Mouse (Mus musculus): ENCODE measurements around the gene Ttc7b.

The Ttc7b gene

DNA sequence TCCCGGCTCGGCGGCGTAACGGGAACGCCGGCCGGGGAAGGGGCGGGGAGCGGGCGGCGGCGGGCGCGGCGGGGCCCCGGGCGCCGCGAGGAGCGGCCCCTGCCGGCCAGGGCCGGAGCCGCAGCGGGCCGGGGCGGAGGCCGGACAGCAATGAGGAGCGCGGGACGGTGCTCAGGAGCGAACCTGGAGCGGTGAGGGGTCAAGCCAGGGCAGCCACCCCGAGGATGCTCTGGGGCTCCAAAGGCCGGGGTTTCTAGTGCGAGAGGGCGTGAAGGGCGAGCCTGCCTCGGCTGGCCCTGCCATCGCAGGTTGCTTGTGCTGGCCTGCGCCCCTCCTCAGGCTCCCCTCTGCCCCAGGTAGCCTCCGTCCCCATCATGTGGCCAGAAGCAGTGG is at the start of gene Ttc7b:
Gene Ttc7b (minus strand): TSS at position 33 of the 393 bp plus-strand sequence.
- DNase-seq (ENCODE audit: low spot score), result peak; percentile 9

DNA sequence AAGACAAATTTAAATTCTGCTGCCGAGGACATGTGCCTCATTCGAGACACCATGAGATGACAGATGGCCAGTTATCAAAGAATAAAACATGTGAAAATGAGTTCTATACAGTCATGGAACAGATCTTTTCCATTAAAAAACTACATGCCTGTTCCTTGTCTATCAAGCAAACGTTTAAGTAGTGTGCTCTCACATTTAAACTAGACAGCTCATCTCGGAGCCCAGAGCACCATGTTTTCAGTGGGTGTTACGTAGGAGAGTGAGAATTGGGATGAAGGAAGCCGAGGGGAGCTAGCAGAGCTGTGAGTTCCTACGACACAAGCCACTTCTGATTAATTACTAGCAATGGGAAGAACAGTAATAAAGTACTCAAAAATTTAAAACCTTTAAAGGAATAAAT is 48.2 kb upstream of the Ttc7b start:
- no peak for DNase-seq (ENCODE audit: low spot score)

DNA sequence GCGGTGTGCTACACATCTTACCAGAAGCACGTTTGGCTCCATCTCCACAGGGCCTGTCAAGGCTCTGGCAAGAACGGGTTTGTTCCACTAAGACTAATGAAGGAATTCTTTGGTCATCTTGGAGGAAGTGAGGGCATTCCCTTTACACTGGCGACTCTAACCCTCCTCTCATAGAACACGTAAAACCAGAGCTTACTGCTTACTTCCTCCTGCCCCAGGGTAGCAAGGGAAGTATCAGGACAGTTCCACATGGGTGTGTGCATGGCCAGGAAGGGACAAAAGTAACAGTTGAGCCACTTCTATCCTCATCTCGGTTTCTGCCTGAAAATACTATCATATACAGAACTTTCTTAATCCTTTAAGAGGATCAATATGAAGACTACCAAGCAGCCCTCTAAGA is 47.5 kb upstream of the Ttc7b start:
- DNase-seq (ENCODE audit: low spot score), result no peak

DNA sequence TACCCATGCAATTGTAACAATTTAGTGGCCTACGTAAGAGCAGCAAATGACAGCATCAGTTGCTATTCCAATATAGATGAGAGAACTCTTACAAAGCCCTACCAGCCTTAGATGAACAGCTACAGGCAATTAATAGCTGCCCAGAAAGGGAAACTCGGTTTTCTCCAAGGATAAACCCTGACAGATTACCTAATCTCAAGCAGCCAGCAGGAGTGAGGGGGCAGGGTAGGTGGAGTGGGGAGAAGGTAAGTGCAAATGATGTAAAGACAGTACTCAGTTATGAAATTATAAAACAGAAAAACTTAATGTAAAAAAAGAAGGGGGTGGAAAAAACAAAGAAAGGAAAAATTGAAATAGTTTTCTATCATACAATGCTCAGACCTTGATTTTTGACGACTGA is 47.0 kb upstream of the Ttc7b start:
- DNase-seq (ENCODE audit: low spot score), result no peak

DNA sequence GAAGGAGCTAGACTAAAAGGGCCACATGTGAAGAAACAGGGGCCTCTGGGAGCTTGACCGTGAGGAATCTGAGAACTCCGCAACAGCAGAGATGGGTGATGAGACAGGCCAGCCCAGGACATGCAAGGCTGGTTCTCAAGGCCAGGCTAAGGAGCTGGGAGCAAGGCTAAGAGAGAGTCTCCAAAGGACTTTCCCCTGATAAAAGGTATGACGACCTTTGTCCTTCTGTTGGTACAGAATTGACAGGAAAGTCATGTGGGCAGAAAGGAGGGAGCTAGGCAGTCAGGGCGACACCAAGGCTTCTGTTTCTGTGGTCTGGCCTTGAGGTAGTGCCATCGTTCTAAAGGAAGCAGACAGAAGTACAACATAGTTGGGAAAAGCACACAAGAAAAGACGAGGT is 33.0 kb upstream of the Ttc7b start:
- DNase-seq (ENCODE audit: low spot score), result no peak

DNA sequence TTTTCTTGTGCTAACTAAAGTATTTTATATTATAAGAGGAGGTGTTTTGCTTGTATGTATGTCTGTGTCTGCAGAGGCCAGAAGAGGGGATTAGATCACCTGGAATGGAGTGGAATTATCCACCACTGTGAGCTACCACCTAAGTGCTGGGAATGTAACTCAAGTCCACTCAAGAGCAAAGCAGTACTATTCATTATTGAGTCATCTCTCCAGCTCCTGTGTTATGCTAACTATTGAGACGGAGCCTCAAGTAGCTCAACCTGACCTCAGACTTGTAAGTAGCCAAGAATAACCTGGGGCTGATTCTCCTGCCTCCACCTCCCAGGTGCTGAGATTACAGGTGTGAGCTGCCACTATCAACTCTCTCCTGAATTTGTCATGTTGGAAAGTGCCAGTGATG is 31.3 kb upstream of the Ttc7b start:
- DNase-seq (ENCODE audit: low spot score), result no peak

DNA sequence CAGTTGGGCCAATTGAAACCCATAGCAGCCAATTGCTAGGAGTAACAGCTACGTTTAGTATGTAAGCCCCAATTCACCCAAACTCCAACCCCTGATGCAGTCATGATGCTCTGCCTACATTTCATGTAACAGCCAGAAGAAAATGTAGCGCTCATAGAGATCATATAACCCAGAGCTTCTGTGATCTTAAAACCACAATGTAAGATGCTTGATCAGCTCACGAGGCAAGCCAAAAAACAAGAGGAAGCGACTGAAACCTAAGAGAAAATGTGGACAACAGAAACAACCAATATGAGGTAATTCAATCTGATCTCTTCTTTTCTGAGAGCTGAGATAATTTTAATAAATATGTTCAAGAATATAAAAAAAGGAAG is 23.6 kb upstream of the Ttc7b start:
- DNase-seq (ENCODE audit: low spot score), result no peak

DNA sequence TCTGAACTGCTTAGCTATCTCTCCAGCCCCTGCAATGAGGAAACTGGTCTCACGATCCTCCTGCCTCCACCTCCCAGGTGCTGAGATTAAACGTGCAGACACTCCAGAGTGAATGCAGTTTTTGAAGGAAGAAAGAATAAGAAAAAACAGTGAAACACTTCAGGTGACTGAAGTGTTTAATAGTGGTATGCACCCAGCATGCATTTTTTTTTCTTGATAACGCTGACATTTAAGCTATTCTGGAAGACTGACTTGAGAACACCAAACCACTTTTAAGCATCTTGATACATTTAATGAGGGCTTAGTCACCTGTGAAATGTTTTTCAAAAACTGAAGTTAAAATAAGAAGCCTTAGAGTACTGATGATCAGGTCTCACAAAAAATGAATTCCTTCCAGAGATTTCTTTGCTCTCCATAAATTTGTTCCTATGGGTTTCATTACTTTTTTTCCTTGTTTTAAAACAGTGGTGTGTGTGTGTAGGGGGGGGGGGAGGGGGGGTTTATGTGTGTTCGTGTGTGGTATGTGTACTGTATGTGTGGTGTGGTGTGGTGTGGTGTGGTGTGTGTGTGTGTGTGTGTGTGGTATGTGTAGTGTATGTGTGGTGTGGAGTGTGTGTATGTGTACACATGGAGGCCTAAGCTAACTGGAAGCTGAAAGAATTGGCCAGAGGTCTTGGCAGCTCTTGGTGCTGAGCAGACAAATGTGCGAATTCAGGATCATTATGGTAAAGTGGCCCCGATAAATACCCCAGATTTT is 23.0 kb upstream of the Ttc7b start:
- DNase-seq (ENCODE audit: low spot score), result no peak

DNA sequence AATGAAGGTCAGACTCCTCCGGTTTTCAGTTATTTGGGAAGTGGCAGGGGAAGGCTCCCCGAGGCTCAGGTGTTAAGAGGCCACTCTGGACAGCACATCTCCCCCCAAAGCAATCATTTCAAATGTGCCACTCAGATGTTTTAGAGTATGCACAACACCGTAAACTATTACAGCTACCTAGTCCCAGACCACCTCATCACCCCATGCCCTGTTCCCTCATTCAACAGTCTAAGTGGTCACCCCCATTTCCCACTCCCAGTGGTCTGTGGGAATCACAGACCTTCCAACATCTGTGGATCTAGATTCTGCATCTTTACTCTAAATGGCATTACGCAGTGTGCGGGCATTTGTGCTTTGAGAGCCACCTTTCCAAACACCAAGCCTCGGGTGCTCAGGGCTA is 21.9 kb upstream of the Ttc7b start:
- no peak for DNase-seq (ENCODE audit: low spot score)

DNA sequence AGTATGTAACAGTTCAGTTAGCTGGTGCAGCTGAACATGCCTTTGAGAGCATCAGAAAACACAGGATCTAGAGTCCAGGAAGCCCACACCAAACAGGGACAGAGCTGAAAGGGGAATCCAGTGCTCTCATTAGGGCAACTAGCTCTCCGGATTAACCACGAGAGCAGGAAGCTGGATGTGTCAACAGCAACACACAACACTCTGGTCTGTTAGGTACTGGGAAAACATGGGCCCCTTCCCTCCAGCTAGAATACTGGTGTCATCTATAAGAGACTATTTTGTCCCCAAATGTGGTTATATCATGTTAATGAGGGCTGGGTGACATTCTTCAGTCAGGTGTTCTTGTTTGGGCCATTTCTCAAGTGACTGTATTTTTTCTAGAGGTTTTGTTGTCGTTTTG is 21.4 kb upstream of the Ttc7b start:
- DNase-seq (ENCODE audit: low spot score), result no peak

DNA sequence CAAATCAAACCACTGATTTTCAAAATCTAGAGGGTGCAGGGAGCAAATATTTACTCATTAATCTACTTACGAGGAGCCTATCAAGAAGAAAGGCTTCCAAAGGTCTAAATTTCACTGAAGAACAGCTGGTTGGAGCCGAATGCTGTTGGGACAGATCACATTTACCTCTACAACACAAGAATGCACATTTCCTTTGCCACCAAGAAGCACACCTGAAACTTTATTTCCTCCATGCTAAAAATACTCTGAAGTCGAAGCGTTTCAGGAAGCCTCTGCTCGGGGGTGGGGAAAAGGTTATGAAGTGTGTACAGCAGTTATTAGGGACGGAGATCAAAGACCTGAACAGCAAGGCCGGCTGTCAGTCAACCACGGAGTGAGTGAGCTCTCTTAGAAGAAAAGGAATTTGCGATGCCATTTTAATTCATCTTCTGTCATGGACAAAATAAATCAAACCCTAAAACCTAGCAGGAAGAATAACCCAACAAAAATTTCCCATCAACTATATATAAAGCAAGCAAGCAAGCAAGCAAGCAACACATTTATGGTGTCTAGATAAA is 18.6 kb upstream of the Ttc7b start:
- DNase-seq (ENCODE audit: low spot score), result no peak

DNA sequence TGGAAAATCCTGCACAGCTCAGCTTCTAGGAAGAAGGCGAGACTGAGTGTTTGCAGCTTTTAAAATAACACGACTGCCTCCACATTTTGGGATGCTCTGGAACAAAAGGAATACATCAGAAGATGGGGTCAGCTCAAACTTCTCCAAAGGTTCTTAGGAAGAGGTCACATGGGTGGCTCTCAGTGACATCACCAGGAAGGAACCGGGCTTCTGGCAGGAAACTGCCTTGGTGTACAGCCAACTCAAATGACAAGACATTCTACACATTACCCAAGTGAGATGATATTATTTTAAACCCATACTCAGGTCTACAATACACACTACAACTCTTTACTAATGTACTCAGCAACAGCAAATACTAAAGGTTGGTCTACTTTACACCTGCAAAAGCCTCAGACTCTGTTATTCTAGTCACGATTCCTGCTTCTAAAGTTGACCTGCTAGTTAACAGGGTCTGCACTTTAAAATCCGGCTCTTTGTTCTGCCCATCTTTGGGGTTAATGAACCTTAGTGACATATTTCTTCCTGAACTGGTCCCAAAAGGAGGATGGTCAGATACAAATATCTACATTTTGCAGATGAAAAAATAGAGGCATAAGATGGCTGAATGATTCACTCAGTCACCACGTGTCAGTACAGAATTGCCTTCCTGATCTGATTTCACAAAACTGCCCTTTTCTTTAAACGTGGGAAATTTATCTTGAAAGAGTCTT is 18.0 kb upstream of the Ttc7b start:
- DNase-seq (ENCODE audit: low spot score), result no peak

DNA sequence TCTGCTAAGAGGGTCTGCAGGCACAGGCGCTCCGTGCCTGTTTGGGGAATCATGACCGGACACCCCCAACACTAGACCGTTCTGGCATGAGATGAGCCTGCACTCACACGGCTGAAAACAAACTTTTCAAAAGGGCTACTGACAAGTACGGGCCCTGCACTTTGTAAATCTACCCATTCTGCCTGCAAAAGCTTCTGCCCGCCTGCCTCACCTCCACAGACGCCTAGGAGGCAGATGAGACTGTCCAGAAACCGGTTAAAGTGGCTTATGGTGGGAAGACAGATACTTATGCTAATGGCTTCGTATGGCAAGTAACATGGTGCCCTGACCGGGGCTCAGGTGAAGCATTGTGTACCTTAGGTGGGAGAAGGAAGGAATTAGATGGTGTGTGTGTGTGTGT is 16.5 kb upstream of the Ttc7b start:
- DNase-seq (ENCODE audit: low spot score), result no peak

DNA sequence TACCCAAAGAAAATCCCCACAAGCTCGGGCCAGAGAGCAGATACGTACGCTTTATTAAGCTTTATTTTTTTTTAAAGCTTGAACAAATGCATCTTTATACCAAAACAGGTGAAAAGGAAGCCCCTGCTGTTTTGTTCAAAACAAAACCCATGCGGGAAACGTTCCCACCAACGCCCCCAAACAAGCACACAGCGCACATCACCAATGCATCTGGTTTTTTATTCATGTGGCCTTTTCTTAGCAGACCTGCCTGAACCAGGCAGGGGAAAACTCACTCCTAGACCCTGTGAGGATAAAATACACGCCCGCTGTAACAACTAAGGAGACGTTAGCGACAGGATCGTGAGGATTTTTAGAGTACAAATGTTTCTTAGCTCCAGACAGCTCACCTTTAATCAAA is 14.4 kb upstream of the Ttc7b start:
- no peak for DNase-seq (ENCODE audit: low spot score)

DNA sequence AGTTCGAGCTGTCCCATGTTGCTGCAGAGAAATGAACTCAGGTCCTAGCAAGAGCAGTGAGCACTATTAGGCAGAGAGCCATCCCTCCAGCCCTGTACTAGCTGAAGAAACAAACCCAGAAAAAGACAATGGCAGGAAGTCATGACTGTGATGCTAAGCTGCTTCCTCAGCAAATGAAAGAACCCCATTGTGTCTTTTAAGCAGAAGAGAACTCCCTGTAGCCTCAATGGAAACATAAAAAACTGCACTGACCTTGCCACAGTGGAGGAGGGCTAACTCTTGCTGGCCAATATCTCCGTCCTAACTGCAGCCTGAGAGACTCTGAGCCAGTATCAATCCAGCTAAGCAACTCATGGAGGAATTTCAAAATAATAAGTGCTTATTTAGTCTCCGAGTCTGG is 13.4 kb upstream of the Ttc7b start:
- DNase-seq (ENCODE audit: low spot score), result no peak

DNA sequence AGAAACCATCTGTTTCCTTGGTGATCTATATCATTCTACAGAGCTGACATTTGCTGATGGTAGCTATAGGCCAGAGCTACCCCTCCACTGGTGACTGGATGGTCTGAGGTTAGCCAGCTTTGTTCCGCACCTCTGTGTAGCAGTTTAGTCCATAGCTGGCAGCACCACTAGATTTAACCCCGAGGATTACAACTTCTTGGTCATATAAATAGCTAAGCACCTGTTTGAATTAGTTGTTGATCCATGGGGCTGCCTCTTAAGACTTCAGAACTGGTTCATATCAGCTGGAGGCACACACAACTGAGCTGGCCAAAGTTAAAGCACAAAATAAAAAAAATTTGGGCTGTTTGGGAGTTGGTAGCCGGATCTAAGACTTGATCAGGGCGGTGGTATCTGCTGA is 12.6 kb upstream of the Ttc7b start:
- DNase-seq (ENCODE audit: low spot score), result no peak

DNA sequence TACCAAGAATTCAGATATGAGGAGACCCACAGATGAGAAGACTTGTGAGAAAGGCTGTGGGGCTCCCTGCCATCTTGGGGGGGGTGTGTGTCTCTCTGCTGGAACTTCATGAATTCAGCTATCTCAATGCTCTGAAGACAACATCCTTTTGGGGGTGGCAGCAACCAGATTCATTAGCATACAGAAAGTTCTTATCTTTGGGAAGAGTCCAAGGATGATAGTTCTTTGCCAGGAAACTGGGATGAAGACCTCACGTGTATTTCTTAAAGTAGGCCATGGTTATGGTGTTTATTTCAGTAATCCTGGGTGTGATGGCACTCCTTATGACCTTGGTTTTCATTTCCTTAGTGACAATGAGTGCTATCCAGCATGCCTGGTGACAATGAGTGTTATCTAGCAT is 11.1 kb upstream of the Ttc7b start:
- DNase-seq (ENCODE audit: low spot score), result no peak

DNA sequence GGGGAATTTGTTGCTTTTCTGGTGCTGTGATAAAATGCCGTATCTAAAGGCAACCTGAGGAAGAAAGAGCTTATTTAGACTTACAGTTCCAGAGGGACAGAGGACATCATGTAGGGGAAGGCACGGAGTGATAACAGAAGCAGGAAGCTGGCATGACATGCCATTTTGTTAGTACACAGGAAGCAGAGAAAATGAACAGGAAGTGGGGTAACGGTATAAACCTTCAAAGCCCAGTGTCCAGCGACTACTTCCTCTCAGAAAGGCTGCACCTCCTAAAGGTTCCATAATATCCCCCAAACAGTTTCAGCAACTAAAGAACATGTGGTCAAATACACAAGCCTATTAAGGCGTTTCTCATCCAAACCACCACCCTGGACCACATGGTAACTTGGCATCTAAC is 10.2 kb upstream of the Ttc7b start:
- no peak for DNase-seq (ENCODE audit: low spot score)

DNA sequence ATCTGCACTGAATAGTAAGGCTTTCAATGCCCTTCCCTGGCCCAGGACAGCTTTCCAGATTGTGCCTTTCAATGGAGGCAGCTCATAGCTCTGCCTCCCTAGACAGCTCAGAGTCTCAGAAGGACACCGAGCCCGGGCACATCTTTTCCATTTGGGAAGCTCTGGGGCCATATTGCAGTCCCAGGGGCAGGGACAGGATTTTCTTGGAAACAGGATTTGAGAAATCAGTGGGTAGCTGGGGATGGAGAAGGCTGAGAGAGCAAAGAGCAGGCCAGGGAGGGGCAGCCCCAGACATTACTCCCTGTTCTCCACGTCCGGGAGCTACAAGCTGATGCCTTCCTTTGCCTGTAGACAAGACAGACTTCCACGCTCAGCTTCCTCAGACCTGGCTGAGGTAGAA is 9.0 kb upstream of the Ttc7b start:
- DNase-seq (ENCODE audit: low spot score), result no peak

DNA sequence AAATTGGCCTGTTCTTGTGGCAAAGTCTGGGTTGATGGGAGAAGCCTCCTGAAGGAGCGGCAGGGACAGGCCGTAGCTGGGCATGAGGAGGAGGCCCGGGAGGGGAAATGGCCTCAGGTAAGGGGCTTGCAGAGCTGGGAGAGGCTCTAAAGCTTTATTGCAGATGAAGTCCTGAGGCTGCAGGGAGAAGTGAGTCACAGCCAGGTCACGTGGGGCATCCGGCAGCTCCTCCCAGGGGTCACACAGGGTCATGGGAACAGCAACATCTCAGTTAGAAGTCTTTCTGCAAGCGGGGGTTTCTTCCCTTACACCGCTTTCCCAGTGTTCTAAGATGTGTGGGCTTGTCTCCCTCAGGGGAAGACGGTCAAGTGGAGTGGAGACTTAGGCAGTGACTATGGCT is 8.5 kb upstream of the Ttc7b start:
- no peak for DNase-seq (ENCODE audit: low spot score)

DNA sequence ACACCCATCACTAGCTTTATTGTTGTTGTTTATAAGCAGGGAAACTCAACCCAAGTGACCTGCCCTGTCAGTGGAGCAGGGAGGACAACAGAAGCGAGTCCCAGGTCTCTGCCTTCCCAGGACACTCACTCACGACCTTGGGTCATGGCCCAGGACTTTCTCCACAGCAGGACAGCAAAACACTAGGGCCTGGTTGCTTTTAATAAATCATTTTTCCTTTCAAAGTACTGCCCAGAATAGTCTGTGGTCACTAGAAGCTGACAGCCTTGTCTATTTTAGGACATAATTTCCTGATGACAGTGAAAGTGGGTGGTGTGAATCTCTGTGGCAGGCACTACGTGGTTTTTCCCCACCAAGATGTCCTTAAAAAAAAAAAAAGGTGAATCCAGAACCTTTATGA is 7.6 kb upstream of the Ttc7b start:
- DNase-seq (ENCODE audit: low spot score), result no peak

DNA sequence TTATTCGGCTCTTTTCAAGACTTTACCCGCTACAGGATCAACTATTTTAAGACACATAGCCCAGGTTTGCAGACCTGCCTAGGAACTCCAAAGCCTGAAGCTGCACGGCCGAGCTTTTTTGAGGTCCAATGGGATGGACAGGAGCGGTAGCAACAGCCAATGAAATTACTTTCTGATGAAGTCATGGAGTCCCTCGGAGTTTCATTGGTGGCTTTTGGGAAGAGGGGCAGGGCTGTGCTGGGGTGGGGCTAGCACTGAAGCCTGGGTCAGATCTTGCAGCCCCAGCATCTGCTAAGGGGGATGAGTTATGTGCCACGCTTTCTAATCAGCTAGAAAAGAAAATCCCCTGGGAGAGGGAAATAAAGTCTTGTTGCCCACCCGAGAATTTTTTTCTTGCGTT is 7.1 kb upstream of the Ttc7b start:
- DNase-seq (ENCODE audit: low spot score), result no peak

DNA sequence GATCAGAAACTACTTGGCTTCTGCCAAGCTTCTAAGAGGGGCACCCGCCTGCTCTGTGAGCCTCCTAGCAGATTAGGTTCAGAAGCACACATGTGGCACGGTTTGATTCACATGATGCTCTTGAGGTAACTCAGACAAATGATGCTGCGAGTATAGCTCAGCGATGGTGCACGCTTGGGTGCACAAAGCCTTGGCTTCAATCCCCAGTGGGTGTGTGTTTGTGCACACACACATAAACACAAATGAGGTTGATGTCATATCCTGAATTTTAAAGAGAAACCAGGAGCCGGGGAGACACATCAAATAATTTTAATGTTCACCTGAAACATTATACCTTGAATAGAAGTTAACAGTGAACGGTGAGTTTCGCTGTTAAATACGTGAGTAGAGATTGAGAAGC is 6.6 kb upstream of the Ttc7b start:
- no peak for DNase-seq (ENCODE audit: low spot score)

DNA sequence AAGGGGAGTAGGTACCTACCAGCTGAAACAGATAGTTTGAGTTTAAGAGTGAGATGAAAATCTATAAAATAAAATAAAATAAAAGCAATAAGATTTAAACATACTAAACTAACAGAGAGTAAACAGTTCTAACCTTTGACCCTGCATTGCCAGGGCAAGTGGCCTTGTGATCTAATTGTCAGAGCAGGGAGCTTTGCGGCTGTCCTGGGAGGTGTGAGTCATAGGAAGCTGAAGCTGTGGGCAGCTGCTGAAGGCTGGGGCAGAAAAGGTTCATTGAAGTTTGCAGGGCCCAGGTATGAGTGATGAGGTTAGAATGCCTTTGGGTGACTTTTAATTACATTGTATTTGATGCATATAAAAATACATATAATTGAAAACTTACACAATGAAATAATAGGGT is 5.3 kb upstream of the Ttc7b start:
- no peak for DNase-seq (ENCODE audit: low spot score)
